ENCODE assay signal across 15 mouse cellular contexts in genomic region chr11:7069762-7070161, GRCm38 (mm10). TPM values are rescaled to one million over a fixed set of nuclear protein-coding genes. Genes with fewer than 3 reads are reported as not detected.
"Had no signal": no experiment of that assay in that cellular context is flagged by ENCODE, and none has a peak within 500 bp of the region (broad histone marks: within the 10 kb centered on the region; RNA-seq: fewer than 3 reads in every experiment).

No protein-coding gene starts in this region.

- H3K9me3 ChIP-seq: kidney, embryonic 15.5 days; liver, embryonic 13.5 days; midbrain, embryonic 10.5 days; midbrain, embryonic 13.5 days had no signal

- H3K36me3 ChIP-seq: kidney, embryonic 15.5 days; liver, embryonic 13.5 days; midbrain, embryonic 10.5 days; midbrain, embryonic 13.5 days had no signal

- DNase-seq: kidney, adult 8-10 months; kidney, postnatal 10 days; kidney, postnatal 36 days; layer of hippocampus, adult 9-11 months; liver, embryonic 13.5 days; lung, adult 2 months; lung, postnatal 14 days; lung, postnatal 4 days; thymus, adult 18-20 months; thymus, postnatal 4 days had no signal

- H3K4me1 ChIP-seq: liver, embryonic 13.5 days had no signal

- H3K4me3 ChIP-seq: kidney, embryonic 15.5 days; liver, embryonic 13.5 days; midbrain, embryonic 10.5 days; midbrain, embryonic 13.5 days had no signal

- ATAC-seq: midbrain, embryonic 13.5 days; midbrain, embryonic 16.5 days had no signal

RNA-seq across cellular contexts. Expression of gene Adcy1, which starts 6.5 kb away (rescaled TPM):
- total RNA-seq: megakaryocyte progenitor cell, adult 5-6 weeks had no signal
